Mouse (Mus musculus) testis, postnatal 10 days (tissue): ENCODE measurements around the gene Ppm1n.
A peak's percentile ranks its signal among the peaks of the same experiment; 100 is the strongest.
"Not testable (repeated sequence)": the region's sequence is repeated elsewhere in the genome, so short reads cannot be mapped to it uniquely, and the experiment has no call there.

ENCODE experiments used
- DNase-seq: peaks from one replicate; pipeline ENCODE4 v3.0.0; 2021; ENCODE audit warnings: low spot score

The Ppm1n gene

DNA sequence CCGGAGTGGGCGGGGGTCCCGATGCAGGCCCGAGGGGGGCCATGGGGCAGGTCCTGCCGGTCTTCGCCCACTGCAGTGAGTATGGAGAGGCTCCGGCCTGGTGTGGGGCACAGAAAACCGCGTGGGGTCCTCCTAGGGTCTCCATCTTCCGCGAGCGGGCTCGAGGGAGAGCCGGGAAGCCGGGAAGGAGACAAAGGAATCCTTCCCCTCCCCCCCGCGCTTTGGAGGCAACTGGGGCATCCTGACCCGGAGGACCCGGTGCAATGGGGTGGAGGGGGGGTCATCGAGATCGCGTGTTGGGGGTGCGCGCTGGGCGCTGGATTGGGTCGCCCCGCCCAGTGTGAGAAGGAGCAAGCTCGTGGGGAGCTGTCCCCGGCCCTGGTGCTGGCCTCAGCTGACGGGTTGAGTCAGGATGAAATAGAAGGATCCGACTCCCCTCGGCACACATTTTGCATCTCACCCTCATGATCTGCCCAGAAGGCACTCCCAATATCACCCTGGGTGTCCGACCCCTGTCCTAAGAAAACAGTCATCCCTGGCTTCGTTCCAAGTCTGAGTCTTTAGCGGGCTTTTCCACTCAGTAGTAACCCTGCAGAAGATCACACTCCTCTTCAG, 3.0 kb upstream of the Ppm1n start:
- DNase-seq = peak; percentile 86

DNA sequence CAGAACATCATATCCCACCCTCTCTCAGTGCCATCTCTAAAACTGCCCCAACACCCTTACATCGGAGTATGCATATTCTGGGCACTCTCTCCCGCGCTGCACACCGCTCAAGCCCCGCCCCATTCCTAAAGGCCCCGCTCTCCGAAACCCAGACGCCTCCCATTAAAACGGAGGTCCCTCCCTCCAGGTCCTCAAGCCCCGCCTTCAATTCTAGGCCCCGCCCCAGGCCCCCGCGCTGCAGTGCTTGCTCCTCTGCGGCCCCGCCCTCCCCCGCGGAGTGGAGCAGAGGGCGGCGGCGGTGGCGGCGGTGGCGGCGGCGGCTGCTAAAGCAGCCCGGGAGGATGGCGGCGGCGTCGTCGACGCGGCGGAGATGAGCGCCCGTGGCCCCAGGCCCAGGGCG, 2.5 kb upstream of the Ppm1n start, which contains the start of gene Rtn2:
TSS of gene Rtn2 (plus strand) at position 240 of the 400 bp plus-strand sequence.
- DNase-seq = peak; percentile 86

DNA sequence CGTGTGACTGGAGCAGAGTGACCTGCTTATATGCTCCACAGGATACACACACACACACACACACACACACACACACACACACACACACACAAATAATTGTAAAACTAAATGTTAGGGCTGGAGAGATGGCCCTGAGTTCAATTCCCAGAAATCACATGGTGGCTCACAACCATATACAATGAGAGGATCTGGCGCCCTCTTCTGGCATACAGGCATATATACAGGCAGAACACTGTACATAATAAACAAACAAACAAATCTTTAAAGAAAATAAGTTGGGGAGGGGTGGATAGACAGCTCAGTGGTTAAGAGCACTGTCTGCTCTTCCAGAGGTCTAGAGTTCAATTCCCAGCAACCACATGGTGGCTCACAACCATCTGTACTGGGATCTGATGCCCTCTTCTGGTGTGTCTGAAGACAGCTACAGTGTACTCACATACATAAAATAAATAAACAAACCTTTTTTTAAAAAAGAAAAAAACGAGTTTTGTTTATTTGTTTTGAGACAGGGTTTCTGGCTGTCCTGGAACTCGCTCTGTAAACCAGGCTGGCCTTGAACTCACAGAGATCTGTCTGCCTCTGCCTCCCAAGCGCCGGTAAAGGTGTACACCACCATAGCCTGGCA, 1.9 kb upstream of the Ppm1n start:
- DNase-seq = not testable (repeated sequence)

DNA sequence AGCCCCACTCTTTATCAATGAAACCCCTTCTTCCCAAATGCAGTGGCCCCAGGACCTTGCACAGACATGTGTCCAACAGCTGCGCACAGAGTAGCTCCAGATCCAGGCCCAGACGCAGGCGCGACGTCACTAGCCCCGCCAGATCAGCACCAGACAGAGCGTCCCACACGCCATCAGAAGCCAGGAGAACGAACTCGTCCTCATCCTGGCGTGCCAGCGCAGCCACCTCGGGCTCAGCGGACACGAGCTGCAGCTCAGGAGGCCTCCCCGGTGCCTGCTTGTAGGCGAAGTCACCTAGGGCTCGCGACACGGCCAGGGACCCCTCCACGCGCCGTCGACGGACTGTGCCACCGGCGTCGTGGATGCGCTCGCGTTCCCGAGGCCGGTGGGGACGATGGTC, 812 bp downstream of the Ppm1n start:
- DNase-seq = no peak

DNA sequence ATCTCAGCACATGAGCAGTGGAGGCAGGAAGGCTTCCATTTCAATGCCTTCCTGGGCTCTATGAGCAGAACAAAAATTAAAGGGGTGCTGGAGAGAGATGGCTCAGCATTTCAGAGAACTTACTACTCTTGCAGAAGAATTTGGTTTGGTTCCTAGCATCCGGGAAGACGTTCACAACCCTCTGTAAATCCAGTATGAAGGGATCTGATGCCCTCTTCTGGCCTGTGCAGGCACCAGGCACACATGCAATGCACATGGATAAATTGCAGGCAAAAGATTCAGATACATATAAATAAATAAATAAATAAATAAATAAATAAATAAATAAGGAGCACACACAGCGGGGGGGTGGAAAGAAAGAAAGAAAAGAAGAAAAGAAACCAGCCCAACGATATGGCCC, 3.6 kb downstream of the Ppm1n start:
- no peak for DNase-seq

DNA sequence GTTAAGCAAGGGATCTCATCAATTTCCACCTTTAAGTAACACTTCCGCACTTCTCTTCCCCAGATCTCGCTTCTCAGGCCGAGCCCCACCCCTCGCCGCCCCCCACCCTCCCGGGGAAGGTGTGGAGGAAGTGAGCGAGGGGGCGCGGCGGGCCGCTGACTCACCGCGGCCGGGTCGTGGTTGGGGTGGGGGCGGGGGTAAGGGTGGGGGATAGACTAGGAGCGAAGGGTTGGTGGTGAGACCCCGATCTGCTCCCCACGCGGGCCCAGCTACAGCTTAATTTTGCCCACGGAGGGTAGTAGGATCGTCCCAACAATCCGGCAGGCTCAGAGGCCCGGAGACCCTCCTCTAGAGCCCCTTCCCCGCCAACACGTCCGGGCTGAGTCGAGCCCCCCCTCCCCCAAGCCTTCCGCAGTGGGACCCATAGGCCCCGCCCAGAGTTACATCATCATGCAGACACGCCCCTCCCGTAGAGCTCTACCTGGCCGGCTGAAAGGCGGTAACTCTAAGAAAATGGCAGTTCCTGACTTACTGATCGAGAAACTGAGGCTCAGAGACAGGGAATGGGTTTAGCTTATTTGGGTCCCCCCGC, 7.6 kb downstream of the Ppm1n start:
- peak; percentile 85 for DNase-seq

DNA sequence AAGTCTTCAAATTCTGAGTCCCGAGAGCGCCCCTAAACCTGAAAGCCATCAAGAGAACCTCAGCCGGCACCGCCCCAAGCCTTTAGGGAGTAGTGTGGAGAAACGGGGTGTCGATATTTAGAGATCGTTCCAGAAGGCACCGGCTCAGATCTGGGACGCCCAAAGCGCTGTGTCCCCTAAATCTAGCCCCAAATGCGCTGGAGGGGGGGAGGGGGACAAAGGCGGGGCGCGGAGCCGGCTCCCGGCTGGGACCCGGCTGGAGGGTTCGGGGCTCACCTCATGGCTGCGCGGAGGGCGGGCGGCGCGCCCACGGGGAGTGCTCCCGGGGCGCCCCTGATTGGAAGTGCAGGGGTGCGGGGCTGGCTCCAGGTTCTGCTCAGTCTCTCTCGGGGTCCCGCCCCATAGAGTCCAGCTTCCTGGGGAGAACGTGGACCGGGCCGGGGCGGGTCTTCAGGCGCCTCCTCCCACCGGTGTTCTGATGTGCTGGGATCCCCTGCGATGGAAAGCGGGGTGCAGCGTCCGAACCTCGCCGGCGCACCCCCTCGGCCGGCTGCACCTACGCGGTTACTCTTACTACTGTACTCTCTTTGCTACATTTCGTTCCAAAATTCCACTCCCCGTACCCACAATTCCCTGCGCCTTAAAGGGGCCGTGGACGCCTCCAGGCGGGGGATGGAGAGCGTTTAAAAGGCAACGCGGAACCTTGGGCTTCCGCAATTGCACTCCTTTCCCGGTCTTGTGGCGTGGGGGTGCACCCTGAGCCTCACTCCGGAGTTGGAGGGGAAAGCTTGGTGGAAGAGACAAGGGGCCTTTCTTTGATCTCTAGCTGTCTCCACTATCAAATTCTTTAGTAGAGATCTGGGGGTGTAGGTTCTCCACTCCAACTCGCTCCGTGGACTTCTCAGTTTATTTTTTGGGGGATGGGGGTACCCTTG, 8.4 kb downstream of the Ppm1n start, which contains the start of gene Vasp:
TSS of gene Vasp (minus strand) at position 580 of the 935 bp plus-strand sequence.
- DNase-seq = peak; percentile 89

DNA sequence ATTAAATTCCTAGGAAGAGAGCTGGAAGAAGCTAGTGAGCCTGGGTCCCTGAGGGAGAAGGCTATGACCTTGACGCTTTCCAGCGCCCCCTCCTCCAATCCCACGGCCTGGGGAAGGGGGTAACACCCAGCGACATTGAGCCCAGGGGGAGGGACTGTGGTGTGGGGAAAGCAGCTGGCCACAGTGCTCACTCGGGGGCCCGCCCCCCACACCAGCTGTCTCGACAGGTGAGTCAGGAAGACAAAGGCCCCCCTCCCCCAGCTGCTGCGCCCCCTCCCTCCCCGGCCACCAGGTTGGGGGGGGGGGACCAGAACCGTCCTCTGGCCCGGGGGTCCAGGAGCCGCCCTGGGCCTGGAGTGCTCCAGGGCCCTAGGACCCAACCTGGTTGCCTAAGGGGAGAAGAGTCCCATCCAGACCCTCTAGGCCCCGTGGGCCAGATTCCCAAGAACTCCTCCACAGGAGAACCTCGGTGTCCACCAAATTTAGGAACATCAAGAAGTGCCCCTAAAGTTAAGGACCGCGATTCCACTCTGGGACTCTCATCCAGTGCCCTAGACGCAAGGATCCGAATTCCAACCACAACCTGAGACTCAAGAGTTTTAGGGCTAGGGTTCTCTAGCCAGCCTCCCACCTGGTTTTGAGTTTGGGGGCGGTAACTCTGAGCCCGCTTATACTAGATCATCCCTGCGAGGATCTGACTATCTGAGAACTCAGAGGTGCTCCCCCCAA, 9.2 kb downstream of the Ppm1n start:
- peak; percentile 63 for DNase-seq

DNA sequence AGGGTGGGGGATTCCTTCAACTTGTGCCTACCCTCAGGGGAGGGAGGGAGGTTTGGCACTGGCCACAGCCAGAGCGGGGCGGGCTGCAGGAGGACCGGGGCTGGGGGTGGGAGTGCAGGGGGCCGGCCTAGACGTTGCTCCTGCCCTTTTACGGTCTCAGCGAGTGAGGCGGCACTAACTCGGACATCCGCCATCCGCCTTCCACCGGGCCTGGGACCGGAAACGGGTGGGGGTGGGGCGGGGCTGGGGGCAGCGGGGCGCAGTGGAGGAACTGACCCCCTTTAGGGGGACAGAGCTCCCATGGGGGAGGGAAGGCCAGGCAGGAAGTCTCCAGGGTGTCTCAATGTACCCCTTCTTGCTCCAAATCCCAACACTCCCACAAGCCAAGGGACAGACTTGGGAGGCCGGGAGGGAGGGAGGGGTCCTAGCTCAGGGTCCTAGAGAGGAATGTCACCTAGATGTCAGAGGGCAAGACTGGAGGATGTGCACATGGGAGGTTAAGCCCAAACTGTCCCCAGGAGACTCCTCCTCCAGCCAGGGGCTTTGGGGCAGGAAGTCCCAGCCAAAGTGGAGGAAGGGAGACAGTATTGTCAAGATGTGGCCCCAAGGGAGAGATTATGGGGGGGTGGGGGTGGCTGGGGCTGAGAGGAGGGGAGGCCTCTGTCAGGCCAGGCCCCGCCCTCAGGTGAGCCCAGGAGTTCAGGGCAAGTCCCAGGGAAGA, 10.0 kb downstream of the Ppm1n start:
- DNase-seq = peak; percentile 70

DNA sequence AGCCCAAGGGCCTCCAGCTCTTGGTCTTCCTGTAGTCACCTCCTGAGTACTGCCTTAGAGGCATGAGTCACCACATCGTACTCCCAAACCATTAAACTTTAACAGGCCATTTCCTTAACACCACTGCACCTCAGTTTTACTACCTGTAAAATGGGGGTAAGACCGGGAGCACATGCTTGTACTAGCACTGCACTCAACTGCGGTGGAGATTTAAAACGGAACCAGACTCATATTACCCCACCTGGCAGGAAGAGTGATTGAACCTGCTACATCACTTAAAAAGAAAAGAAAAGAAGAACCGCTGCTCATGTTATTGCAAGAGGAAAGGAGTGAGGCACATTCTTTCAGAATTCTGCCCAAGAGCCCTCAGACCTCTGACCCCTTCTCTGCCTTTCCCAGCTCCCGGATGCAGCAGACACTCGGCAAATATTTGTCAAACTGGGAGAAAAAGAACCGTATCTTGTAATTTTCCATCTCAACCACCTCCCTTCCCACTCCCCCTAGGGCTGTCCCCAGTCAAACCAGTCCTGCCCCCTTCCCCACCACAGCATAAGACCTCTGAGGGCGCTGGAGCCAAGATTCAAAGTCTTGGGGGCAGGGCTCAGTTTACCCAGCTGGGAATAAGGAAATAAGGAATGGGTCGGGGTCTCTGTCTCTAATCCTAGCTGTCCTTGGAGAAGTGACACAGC, 10.7 kb downstream of the Ppm1n start:
- DNase-seq = no peak

DNA sequence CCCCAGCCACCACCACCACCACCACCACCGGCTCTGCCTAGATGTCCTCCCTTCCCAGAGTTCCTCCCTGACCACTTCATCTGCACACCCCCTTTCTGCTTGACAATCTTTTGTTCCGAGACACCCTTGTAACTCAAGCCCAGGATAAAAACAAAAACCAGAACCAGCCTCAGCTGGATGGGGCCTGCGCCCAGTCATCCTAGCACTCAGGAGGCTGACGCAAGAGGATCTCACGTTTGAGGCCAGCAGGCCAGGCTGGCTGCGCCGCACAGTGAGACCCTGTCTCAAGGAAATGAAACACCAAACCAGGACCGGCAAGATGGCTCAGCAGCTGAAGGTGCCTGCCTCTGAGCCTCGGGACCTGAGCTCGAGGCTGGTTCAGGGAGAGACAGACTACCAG, 12.8 kb downstream of the Ppm1n start:
- no peak for DNase-seq

DNA sequence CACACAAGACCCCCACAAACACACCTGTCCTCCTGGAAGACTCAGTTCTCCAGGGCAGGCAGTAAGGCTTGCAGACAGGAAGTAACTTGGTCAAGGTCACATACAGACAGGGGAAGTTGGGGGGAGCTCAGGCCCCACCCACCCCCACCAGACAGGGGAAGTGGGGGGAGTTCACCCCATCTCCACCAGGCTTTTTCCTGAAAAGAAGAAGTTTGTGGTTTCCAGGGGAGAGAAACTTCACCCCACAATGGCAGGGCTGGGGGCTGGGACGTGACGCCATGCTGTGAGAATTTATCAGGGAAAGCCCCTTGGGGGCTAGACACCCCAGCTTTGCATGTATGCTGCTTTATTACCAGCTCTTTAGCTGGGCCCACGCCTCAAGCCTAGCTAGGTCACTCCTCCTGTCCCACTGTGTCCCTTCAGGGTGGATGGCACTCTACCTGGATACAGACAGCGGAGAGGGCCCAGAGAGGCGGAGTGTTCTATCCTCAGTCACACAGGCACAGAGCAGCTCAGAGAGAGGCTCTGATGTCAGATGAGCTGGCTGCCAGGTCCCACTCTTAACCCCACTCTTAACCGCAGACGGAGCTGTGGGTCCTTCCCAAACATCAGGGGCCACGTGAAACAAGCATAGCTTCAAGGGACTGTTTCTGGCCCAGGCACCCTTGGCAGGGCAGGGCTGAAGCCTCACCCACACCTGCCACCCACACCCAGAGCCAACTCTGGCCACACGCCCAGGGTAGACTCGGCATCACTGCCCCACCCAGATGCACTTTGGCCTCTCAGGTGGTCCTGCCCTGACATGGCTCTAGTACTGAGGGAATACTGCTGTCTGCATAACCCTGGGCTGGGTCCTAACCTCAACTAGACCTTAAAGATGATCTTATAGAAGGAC, 13.7 kb downstream of the Ppm1n start:
- DNase-seq = no peak

DNA sequence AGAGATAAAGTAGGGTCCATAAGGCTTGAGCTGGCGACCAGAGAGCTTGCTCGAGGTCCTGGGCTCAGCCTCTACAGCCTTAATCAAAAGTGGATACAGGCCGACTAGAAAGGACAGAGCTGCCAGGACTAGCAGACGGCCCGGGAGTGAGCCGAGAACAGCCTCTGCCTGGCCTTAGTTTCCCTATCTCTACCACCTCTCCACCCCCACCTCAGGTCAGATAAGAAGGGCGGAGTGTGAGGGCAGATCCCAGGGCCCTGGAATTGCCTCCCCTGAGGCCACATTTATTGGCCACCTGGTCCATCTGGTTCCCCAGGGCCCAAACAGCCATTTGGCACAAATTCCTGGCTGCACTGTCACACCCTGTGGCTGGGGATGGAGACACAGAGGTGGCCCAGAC, 14.7 kb downstream of the Ppm1n start:
- DNase-seq = no peak

DNA sequence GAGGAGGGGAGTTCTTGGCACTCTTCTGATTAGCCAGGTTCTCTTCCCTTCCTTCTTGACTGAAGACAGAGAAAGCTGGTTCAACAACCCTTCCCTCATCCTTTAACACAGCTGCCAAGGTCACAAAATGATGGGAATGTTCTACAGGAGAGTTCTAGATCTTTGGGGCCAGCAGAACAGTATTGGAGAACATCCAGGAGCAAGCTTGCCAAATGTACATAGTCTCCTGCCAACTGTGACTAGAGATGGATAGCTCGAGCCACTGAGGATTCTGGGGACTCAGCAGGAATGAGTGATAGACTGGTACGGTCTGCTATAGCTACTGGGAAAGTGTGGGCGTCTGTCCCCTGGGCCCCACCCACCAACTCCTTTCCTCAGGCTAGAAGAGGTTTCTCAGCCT, 21.5 kb downstream of the Ppm1n start:
- DNase-seq = no peak

DNA sequence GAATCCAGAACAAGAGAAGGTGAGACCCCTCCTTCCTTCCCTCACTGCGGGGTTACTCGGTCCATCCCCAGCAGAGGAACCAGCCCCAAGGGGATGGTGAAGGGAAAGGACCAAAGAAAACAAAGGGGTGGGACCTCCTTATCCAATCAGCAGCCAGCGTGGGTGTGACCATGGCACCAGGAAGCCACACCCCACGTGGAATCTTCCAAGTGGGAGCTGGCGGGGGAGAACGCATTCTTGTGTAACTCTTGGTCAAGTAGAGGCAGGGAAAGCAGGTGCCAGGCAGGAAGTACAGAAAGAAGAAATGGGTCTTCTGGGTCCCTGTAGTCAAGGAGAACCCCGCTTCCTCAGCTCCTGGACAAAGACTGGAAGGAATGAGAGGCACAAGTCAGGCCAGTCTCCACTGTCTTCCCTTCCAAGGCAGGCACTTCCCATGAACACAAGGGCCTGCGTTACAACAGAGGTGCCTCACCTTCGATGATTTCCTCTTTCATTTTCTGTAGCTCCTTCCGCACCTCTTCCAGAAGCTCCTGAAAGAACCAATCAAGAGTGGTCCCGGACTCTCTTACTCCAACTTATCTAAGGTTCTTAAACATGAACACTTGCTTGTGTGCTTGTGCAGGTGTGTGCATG, 22.4 kb downstream of the Ppm1n start:
- DNase-seq = peak; percentile 75

DNA sequence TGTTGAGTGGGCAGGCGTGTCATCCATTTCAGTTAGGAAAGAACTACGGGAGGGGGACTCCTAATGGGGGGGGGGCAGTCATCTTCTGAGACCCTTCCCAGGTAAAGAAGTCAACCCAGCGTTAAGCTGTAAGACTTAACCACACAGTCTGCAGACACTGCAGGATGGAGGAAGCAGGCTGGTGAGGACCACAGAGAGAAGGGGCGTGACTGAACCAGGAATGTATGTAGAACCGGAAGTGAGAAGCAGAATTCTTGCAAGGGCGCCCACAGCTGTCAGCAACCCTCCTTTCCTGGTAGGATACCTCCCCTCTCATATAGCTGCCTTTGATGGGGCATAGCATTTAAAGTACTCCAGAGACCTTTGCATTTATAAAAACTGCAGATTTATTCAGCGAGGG, 23.3 kb downstream of the Ppm1n start:
- DNase-seq = no peak

DNA sequence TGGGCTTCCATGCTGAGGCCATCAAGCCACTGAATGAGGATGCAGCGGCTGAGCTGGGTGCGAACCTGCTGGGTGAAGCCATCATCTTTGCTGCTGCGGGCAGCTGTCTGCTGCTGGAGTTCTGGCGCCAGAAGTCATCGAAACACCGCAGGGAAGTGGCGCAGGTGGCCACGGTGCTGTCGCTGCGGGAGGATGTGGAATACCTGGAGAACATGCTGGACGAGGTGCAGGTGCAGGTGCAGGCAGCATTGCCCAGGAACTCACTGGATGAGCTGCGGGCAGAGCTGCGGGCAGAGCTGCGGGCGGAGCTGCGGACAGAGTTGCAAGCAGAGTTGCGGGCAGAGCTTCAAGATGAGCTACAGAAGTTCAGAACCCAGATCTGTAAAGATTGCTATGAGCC, 24.5 kb downstream of the Ppm1n start:
- no peak for DNase-seq

DNA sequence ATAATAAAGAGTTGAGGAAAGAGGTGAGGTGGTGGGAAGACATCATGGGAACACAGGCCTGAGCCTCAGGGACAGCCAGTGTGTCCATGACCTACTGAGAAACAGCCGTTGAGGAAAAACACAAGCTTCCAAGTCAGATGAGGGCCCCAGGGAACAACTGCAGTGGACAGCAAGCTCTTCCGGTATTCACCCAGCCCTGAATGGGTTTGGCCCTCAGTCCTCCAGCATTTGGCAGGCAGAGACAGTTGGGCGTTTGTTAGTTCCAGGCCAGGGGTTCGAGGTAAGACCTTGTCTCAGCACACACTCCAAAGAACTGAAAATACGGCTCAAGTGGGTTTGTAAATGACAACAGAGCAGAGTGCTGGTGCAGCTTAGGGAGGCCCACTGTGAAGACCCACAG, 26.4 kb downstream of the Ppm1n start:
- no peak for DNase-seq

DNA sequence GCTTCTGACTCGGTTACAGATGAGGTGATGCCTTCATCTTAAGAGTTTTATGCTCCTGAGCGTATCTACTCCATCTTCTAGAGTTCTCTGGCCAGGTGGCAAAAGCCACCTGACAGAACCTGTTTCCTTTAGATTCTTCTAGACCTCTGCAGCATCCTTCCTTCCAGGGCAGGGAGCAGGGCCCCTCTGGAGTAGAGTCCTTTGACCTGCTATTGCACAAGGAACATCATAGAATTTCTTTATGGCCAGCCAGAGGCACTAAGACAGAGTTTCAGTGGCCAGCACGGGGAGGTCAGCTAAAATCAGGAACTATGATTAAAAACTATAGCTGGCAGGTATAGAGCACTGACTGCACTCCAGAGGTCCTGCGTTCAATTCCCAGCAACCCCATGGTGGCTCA, 27.8 kb downstream of the Ppm1n start:
- no peak for DNase-seq
